Mouse (Mus musculus) gastrocnemius, adult 2 months (tissue): Measurements from ENCODE around the gene Caskin2. TPM values are rescaled to one million over a fixed set of nuclear protein-coding genes. Genes with fewer than 3 reads are reported as not detected.
A peak's percentile ranks its signal among the peaks of the same experiment; 100 is the strongest.

Experiments used
- DNase-seq: peaks from one replicate; pipeline ENCODE4 v3.0.0; 2022
- H3K27ac ChIP-seq: fragments of 200-600 bp; 2 replicates; pipeline ENCODE4 v1.8.1; 2022; ENCODE audit warnings: mild to moderate bottlenecking
- H3K4me3 ChIP-seq: fragments of 200-600 bp; 2 replicates; pipeline ENCODE4 v1.8.1; 2022; ENCODE audit warnings: mild to moderate bottlenecking, moderate library complexity
- CTCF ChIP-seq: fragments of 200-600 bp; IDR thresholded peaks from 2 replicates; pipeline ENCODE4 v1.8.1; 2022; ENCODE audit warnings: antibody characterized with exemption, mild to moderate bottlenecking, moderate library complexity
- intact Hi-C: fragments of 180-260 bp; cut with DNase I; formaldehyde crosslinking; loops from one replicate; pipeline ENCODE4 v1.15.1; 2025
- total RNA-seq, 2 experiments: library from RNA; stranded (reverse); gene quantifications; 2 replicates each; pipeline ENCODE4 v1.2.3; 2021

The Caskin2 gene
- total RNA-seq, 2 experiments from 2014 or later: 14.5 to 19.2 TPM

- H3K27ac ChIP-seq: peak overlapping the region; percentile 74; the same call in 1 of the 2 replicates
- no peak overlapping the region for H3K4me3 ChIP-seq
- no peak for TF ChIP-seq CTCF
- intact Hi-C loops: loop anchor here (2.0 kb wide), 1 partner anchor 19 kb away; the partner anchor contains the start of gene Myo15b
- no peak for DNase-seq
Observed at GRCm38 (mm10) chr11:115839732-115840131, 26.3 kb upstream of the Caskin2 start.

GRCm38 (mm10) chr11:115838895-115839311 lies 25.5 kb upstream of the Caskin2 start:
- intact Hi-C loops: loop anchor here (2.0 kb wide), 1 partner anchor 20 kb away; the partner anchor contains the start of gene Myo15b
- TF ChIP-seq CTCF: no peak
- peak; percentile 84 for DNase-seq
- Histone ChIP-seq H3K4me3 (no peak overlapping the region), H3K27ac (peak overlapping the region; percentile 74)

GRCm38 (mm10) chr11:115837606-115838345 lies 24.3 kb upstream of the Caskin2 start:
- H3K4me3 ChIP-seq: no peak overlapping the region
- intact Hi-C loops: loop anchor here (2.0 kb wide), 1 partner anchor 21 kb away; the partner anchor contains the start of gene Myo15b
- TF ChIP-seq CTCF: no peak
- DNase-seq: no peak
- H3K27ac ChIP-seq: peak overlapping the region; percentile 74; the same call in 1 of the 2 replicates

DNA sequence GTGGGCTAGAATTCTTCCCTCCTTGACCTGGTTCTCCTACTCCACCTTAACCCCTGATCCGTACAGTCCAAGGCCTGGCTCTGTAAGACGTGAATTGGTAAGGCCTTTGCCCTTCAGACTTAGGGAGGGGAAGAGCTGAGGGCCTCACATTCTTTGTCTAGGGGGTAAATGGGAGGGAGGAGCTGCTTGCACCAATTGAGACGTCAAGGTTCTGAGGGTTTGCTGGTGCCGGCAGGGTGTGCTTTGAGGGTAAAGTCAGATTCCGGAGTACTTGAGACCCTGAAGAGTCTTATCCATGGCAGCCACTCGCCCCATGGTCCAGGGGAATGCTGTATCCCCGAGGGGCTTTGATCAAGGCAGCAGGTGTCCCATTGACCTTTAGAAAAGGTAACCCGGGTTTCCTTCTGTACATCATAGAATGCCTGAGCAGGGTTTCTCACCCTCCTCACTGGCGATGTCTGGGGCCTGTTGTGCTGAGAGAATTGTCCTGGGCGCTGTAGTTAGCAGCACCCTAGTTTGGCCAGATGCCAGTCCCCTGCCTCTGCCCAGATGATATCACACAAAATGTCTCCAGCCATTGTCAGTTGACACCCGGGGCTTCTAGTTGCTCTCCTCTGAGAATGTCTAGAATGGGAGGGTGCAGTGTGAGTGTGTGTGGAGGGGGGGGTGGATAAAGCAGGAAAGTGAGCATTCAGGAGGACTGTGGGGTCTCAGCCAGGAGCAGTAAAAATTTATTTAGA lies 23.4 kb upstream of the Caskin2 start:
- intact Hi-C loops: no loop called here
- Histone ChIP-seq H3K27ac (no peak overlapping the region), H3K4me3 (no peak overlapping the region)
- DNase-seq: no peak
- TF ChIP-seq CTCF: no peak

GRCm38 (mm10) chr11:115834033-115834432 lies 20.6 kb upstream of the Caskin2 start:
- no peak for TF ChIP-seq CTCF
- intact Hi-C loops: no loop called here
- DNase-seq: no peak
- Histone ChIP-seq H3K4me3 (no peak overlapping the region), H3K27ac (peak overlapping the region; percentile 74; the same call in 1 of the 2 replicates)

GRCm38 (mm10) chr11:115833021-115833513 lies 19.6 kb upstream of the Caskin2 start:
- H3K27ac ChIP-seq: peak overlapping the region; percentile 74
- H3K4me3 ChIP-seq: peak overlapping the region; percentile 49
- no peak for DNase-seq
- no peak for TF ChIP-seq CTCF
- intact Hi-C loops: no loop called here

GRCm38 (mm10) chr11:115832523-115832922 lies 19.1 kb upstream of the Caskin2 start:
- DNase-seq: peak; percentile 80
- H3K27ac ChIP-seq: peak overlapping the region; percentile 74
- intact Hi-C loops: no loop called here

GRCm38 (mm10) chr11:115832064-115832463 lies 18.6 kb upstream of the Caskin2 start:
- no peak for DNase-seq
- peak overlapping the region; percentile 74 for H3K27ac ChIP-seq
- intact Hi-C loops: no loop called here
- TF ChIP-seq CTCF: no peak
- peak overlapping the region; percentile 49 for H3K4me3 ChIP-seq

More at GRCm38 (mm10) chr11:115832523-115832922, 19.1 kb upstream of the Caskin2 start:
- peak overlapping the region; percentile 49 for H3K4me3 ChIP-seq
- TF ChIP-seq CTCF: no peak

DNA sequence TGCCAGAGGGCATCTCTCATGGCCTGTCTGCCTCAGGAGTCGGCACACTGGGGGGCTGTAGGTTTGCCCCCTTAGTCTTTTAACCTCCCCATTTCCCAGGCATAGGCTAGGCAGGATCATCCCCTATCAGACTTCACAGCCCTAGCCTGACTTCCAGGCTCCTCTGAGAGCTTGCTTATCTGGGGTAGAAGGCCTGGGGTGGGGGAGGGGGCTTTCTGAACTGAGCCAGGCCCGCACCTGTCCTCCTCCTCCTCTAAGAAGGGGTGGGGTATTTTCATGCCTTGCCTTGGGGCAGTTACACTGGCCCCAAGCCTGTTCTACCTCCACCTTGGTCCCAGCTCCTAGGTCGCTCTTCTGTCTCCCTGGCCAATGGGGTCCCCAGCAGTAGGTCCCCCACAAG lies 18.1 kb upstream of the Caskin2 start:
- DNase-seq: no peak
- intact Hi-C loops: no loop called here
- no peak overlapping the region for H3K4me3 ChIP-seq
- TF ChIP-seq CTCF: no peak
- H3K27ac ChIP-seq: 0 out of 2 replicates have a peak overlapping the region, but pooled peaks have one; percentile 74

- no peak overlapping the region for H3K4me3 ChIP-seq
- DNase-seq: no peak
- H3K27ac ChIP-seq: no peak overlapping the region
- TF ChIP-seq CTCF: no peak
- intact Hi-C loops: no loop called here
Observed at GRCm38 (mm10) chr11:115830550-115831325, 17.3 kb upstream of the Caskin2 start.

DNA sequence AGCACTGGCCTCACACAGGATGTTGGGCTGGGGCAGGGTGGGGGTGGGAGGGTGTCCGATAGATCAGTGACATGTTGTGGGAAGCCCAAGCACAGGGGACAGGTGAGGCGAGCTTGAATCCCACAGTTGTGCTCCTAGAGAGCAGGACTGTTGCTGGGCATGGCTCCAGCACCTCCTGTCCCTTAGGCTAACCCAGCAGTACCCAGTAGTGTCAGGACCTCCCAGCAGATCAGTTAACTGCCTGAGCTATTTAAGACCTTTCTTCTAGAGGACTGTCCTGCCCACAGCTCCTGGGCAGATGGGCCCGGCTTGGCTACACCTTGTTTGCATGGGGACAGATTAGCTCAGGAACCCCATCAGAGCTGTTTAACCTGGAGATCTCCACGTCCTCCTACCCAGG lies 15.6 kb upstream of the Caskin2 start:
- Histone ChIP-seq H3K4me3 (no peak overlapping the region), H3K27ac (peak overlapping the region; percentile 80)
- intact Hi-C loops: no loop called here
- no peak for TF ChIP-seq CTCF
- peak; percentile 75 for DNase-seq

DNA sequence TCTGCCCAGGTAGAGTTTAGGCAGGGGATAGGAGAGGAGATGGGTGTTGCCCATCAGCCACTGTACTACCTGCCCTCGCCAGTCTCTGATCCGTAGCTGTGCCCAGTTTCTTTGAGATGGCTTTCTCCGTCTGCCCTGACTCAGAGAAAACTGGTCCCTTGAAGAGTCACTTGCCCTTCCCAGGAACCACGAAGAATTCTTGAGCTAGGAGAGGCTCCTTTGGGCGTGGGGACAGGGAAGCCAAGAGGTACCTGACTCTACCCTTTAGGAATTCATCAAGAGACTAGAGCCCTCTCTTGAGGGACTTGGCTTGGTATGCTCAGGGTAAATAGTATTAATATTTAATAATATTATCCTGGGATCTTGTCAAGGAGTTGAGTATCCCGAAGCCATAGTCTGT lies 14.2 kb upstream of the Caskin2 start:
- H3K27ac ChIP-seq: no peak overlapping the region
- TF ChIP-seq CTCF: no peak
- no peak overlapping the region for H3K4me3 ChIP-seq
- no peak for DNase-seq
- intact Hi-C loops: no loop called here
